Mouse (Mus musculus) heart, adult 2 months (tissue): ENCODE measurements around the gene Ugt1a5.

ENCODE experiments used
- CTCF ChIP-seq: fragments of 200-600 bp; IDR thresholded peaks from 2 replicates; pipeline ENCODE4 v1.8.1; 2022; ENCODE audit warnings: antibody characterized with exemption, mild to moderate bottlenecking, moderate library complexity
- EP300 ChIP-seq: fragments of 200-500 bp; IDR thresholded peaks from 2 replicates; pipeline ENCODE4 v1.6.1; 2011; ENCODE audit warnings: low read depth, low read length, control low read depth; ENCODE audit not compliant: insufficient read depth
- POLR2A ChIP-seq: fragments of 200-500 bp; IDR thresholded peaks from 2 replicates; pipeline ENCODE4 v1.6.1; 2011; ENCODE audit warnings: mild to moderate bottlenecking, low read depth, low read length, control low read depth; ENCODE audit not compliant: insufficient read depth

GRCm38 (mm10) chr1:88264237-88264868 is 98.5 kb downstream of the Ugt1a5 start:
- TF ChIP-seq POLR2A (no peak), CTCF (no peak), EP300 (no peak)
